Mouse (Mus musculus) right cerebral cortex, adult 18-20 months (tissue): Measurements from ENCODE around the gene Tfec.

ENCODE experiments used
- DNase-seq: peaks from one replicate; pipeline ENCODE4 v3.0.0; 2022; ENCODE audit warnings: mixed read lengths

Gene Tfec

GRCm38 (mm10) chr6:16898251-16898862 is at the start of gene Tfec:
Tfec (minus strand) TSS chr6:16898441.
- DNase-seq, result no peak

GRCm38 (mm10) chr6:16947837-16948236 is 49.6 kb upstream of the Tfec start:
- no peak for DNase-seq

GRCm38 (mm10) chr6:16943513-16943912 is 45.3 kb upstream of the Tfec start:
- DNase-seq, result no peak

- DNase-seq, result no peak
Observed at GRCm38 (mm10) chr6:16942433-16942832, 44.2 kb upstream of the Tfec start.

- no peak for DNase-seq
Observed at GRCm38 (mm10) chr6:16931059-16931458, 32.8 kb upstream of the Tfec start.

- DNase-seq, result no peak
Observed at GRCm38 (mm10) chr6:16920111-16920656, 21.9 kb upstream of the Tfec start.

GRCm38 (mm10) chr6:16891819-16892218 is 6.4 kb downstream of the Tfec start:
- DNase-seq, result no peak

- DNase-seq, result no peak
Observed at GRCm38 (mm10) chr6:16883537-16884307, 14.5 kb downstream of the Tfec start.

GRCm38 (mm10) chr6:16874021-16874542 is 24.2 kb downstream of the Tfec start:
- DNase-seq, result no peak

- DNase-seq, result no peak
Observed at GRCm38 (mm10) chr6:16870067-16870466, 28.2 kb downstream of the Tfec start.

GRCm38 (mm10) chr6:16868314-16868713 is 29.9 kb downstream of the Tfec start:
- no peak for DNase-seq

GRCm38 (mm10) chr6:16862753-16863508 is 35.3 kb downstream of the Tfec start:
- DNase-seq, result no peak

GRCm38 (mm10) chr6:16862050-16862449 is 36.2 kb downstream of the Tfec start:
- DNase-seq, result no peak

- no peak for DNase-seq
Observed at GRCm38 (mm10) chr6:16855879-16856545, 42.2 kb downstream of the Tfec start.

- no peak for DNase-seq
Observed at GRCm38 (mm10) chr6:16854977-16855376, 43.3 kb downstream of the Tfec start.

- no peak for DNase-seq
Observed at GRCm38 (mm10) chr6:16846521-16846920, 51.7 kb downstream of the Tfec start.

GRCm38 (mm10) chr6:16835631-16836030 is 62.6 kb downstream of the Tfec start:
- DNase-seq, result no peak

GRCm38 (mm10) chr6:16828304-16828703 is 69.9 kb downstream of the Tfec start:
- DNase-seq, result no peak

GRCm38 (mm10) chr6:16821985-16822384 is 76.3 kb downstream of the Tfec start:
- no peak for DNase-seq

GRCm38 (mm10) chr6:16806302-16806701 is 91.9 kb downstream of the Tfec start:
- DNase-seq, result no peak

- peak; percentile 28 for DNase-seq
Observed at GRCm38 (mm10) chr6:16797669-16798068, 100.6 kb downstream of the Tfec start.

GRCm38 (mm10) chr6:16796914-16797313 is 101.3 kb downstream of the Tfec start:
- no peak for DNase-seq

GRCm38 (mm10) chr6:16794036-16794435 is 104.2 kb downstream of the Tfec start:
- no peak for DNase-seq
